Mouse (Mus musculus): ENCODE measurements around the gene Eif4e3.

DNA sequence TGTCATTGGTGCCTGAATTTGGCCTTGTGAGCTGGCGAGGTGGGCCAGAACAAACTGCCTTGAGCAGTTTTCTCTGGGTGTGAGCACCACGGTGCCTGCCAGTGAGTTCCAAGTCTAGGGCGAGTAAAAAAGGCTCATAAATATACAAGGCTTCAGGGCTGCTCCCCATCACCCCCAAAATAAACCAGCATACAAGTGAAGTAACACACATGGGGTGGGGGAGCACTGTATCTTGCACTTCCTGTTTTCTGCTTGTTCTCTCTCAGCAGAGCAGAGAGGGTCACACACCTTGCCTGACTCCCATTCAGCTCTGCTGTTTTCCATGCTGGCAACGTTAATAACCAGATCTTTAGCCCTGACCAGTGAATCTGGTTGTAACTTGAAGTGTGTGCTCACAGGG lies 29.1 kb downstream of the Eif4e3 start:
- TF ChIP-seq POLR2A (IDR thresholded peaks at IDR 0.05; ENCODE audit: extremely low read depth, insufficient read depth, low read length) = no peak
- no peak for TF ChIP-seq CTCF (IDR thresholded peaks at IDR 0.05; ENCODE audit: extremely low read depth, insufficient read depth, low read length)

All from cortical plate, adult 2 months (tissue).